Mouse (Mus musculus) hindbrain, embryonic 11.5 days (tissue): ENCODE measurements at regions not wholly inside any gene's neighbourhood (a gene's known extent, or its start where the extent isn't known, plus 50 kb on each side); places are given as distances from the start of the nearest gene placed in this dataset.

Experiments
- ATAC-seq: fragments of 200-750 bp; cut with Nextera tagmentation; 2 replicates; pipeline ENCODE4 v1.8.0; 2017; ENCODE audit warnings: mild to moderate bottlenecking, moderate TSS enrichment, moderate library complexity; ENCODE audit not compliant: low FRiP score
- DNase-seq: peaks from one replicate; pipeline ENCODE4 v3.0.0-alpha.2; 2015; ENCODE audit warnings: low spot score
- H3K27ac ChIP-seq: fragments of 300-500 bp; sonication (generic); 2 replicates; pipeline ENCODE4 v1.5.1; 2014; ENCODE audit warnings: mild to moderate bottlenecking, low read depth, low read length
- H3K27me3 ChIP-seq: fragments of 300-500 bp; sonication (generic); 2 replicates; pipeline ENCODE4 v1.6.1; 2014; ENCODE audit warnings: mild to moderate bottlenecking, low read length, moderate library complexity, mixed read lengths; ENCODE audit not compliant: control insufficient read depth, insufficient read depth
- H3K36me3 ChIP-seq: fragments of 300-500 bp; sonication (generic); 2 replicates; pipeline ENCODE4 v1.6.1; 2014; ENCODE audit warnings: mild to moderate bottlenecking, low read length, moderate library complexity, mixed read lengths; ENCODE audit not compliant: control insufficient read depth, insufficient read depth
- H3K4me1 ChIP-seq: fragments of 300-500 bp; sonication (generic); replicated peaks from 2 replicates; pipeline ENCODE4 v1.6.1; 2014; ENCODE audit warnings: low read length, mixed read lengths; ENCODE audit not compliant: control insufficient read depth, insufficient read depth
- H3K4me2 ChIP-seq: fragments of 300-500 bp; sonication (generic); replicated peaks from 2 replicates; pipeline ENCODE4 v1.6.1; 2014; ENCODE audit warnings: mild to moderate bottlenecking, low read depth, low read length
- H3K4me3 ChIP-seq: fragments of 300-500 bp; sonication (generic); 2 replicates; pipeline ENCODE4 v1.5.1; 2014; ENCODE audit warnings: low read depth, low read length
- H3K9ac ChIP-seq: fragments of 300-500 bp; sonication (generic); 2 replicates; pipeline ENCODE4 v1.6.1; 2014; ENCODE audit warnings: low read depth, low read length
- H3K9me3 ChIP-seq: fragments of 300-500 bp; sonication (generic); 2 replicates; pipeline ENCODE4 v1.6.1; 2016; ENCODE audit warnings: low read length; ENCODE audit not compliant: control insufficient read depth
- WGBS: fragments of 180-500 bp; shearing (Covaris S2); extraction: QIAGEN DNeasy Blood & Tissue Kit; methylation state at CpG from one replicate; pipeline ENCODE4 v1.1.7; 2014; 5-methylcytosine and 5-hydroxymethylcytosine counted together

- ATAC-seq (no peak), DNase-seq (no peak)
- no peaks in the 10 kb centered on the region for H3K9me3 ChIP-seq
- H3K9ac ChIP-seq = no peak overlapping the region
- H3K4me2 ChIP-seq = no peak overlapping the region
- no peaks in the 10 kb centered on the region for H3K4me1 ChIP-seq
- no peak overlapping the region for H3K4me3 ChIP-seq
- H3K27ac ChIP-seq = no peak overlapping the region
- no peaks in the 10 kb centered on the region for H3K36me3 ChIP-seq
- H3K27me3 ChIP-seq = no peaks in the 10 kb centered on the region
- 71% methylated on average over 5 of the region's 5 CpGs for WGBS
Measured at GRCm38 (mm10) chr13:72023666-72024065, 60.1 kb upstream of the Irx1 start.

GRCm38 (mm10) chr13:72043930-72044470, 80.5 kb upstream of the Irx1 start:
- Histone ChIP-seq H3K4me2 (no peak overlapping the region), H3K36me3 (no peaks in the 10 kb centered on the region), H3K4me1 (no peaks in the 10 kb centered on the region), H3K9ac (no peak overlapping the region), H3K9me3 (no peaks in the 10 kb centered on the region), H3K4me3 (no peak overlapping the region), H3K27me3 (no peaks in the 10 kb centered on the region), H3K27ac (no peak overlapping the region)
- DNase-seq = no peak
- 86% methylated on average over 5 of the region's 5 CpGs for WGBS
- ATAC-seq = no peak

GRCm38 (mm10) chr13:72056469-72056868, 92.9 kb upstream of the Irx1 start:
- Histone ChIP-seq H3K27ac (no peak overlapping the region), H3K27me3 (no peaks in the 10 kb centered on the region), H3K4me1 (no peaks in the 10 kb centered on the region), H3K4me3 (no peak overlapping the region), H3K36me3 (no peaks in the 10 kb centered on the region), H3K9ac (no peak overlapping the region), H3K4me2 (no peak overlapping the region), H3K9me3 (no peaks in the 10 kb centered on the region)
- ATAC-seq (no peak), DNase-seq (no peak)
- WGBS = 93% methylated on average over 3 of the region's 3 CpGs

GRCm38 (mm10) chr13:72061659-72062058, 98.1 kb upstream of the Irx1 start:
- DNase-seq = peak; percentile 46

GRCm38 (mm10) chr13:72063278-72063761, 99.8 kb upstream of the Irx1 start:
- Histone ChIP-seq H3K36me3 (no peaks in the 10 kb centered on the region), H3K4me2 (no peak overlapping the region), H3K9ac (no peak overlapping the region), H3K4me1 (no peaks in the 10 kb centered on the region), H3K4me3 (no peak overlapping the region), H3K9me3 (no peaks in the 10 kb centered on the region), H3K27ac (no peak overlapping the region), H3K27me3 (no peaks in the 10 kb centered on the region)
- ATAC-seq (peak; percentile 77), DNase-seq (peak; percentile 23)
- WGBS = 55% methylated on average over 5 of the region's 5 CpGs

More at GRCm38 (mm10) chr13:72061659-72062058, 98.1 kb upstream of the Irx1 start:
- H3K4me2 ChIP-seq = no peak overlapping the region
- no peaks in the 10 kb centered on the region for H3K36me3 ChIP-seq
- no peaks in the 10 kb centered on the region for H3K4me1 ChIP-seq
- no peak overlapping the region for H3K9ac ChIP-seq
- 35% methylated on average over 6 of the region's 6 CpGs for WGBS
- no peak overlapping the region for H3K4me3 ChIP-seq
- H3K27ac ChIP-seq = no peak overlapping the region; the same call in 1 of the 2 replicates
- no peaks in the 10 kb centered on the region for H3K27me3 ChIP-seq
- H3K9me3 ChIP-seq = no peaks in the 10 kb centered on the region
- peak; percentile 51; the same call in 1 of the 2 replicates for ATAC-seq

GRCm38 (mm10) chr13:72096585-72096984, 133.1 kb upstream of the Irx1 start:
- Histone ChIP-seq H3K4me3 (no peak overlapping the region), H3K36me3 (no peaks in the 10 kb centered on the region), H3K4me2 (no peak overlapping the region), H3K27me3 (no peaks in the 10 kb centered on the region), H3K4me1 (no peaks in the 10 kb centered on the region), H3K27ac (no peak overlapping the region), H3K9me3 (no peaks in the 10 kb centered on the region), H3K9ac (no peak overlapping the region)
- no peak for ATAC-seq
- WGBS = 64% methylated on average over 4 of the region's 5 CpGs
- DNase-seq = no peak

- H3K9ac ChIP-seq = no peak overlapping the region
- H3K9me3 ChIP-seq = no peaks in the 10 kb centered on the region
- ATAC-seq (peak; percentile 35; the same call in 1 of the 2 replicates), DNase-seq (peak; percentile 20)
- H3K27ac ChIP-seq = no peak overlapping the region
- no peaks in the 10 kb centered on the region for H3K4me1 ChIP-seq
- H3K27me3 ChIP-seq = no peaks in the 10 kb centered on the region
- H3K4me3 ChIP-seq = no peak overlapping the region
- no peak overlapping the region for H3K4me2 ChIP-seq
- no peaks in the 10 kb centered on the region for H3K36me3 ChIP-seq
- WGBS = 53% methylated on average over 8 of the region's 8 CpGs
Measured at GRCm38 (mm10) chr13:72097268-72097667, 133.7 kb upstream of the Irx1 start.

- Histone ChIP-seq H3K4me1 (no peaks in the 10 kb centered on the region), H3K36me3 (no peaks in the 10 kb centered on the region), H3K27ac (no peak overlapping the region), H3K4me3 (no peak overlapping the region), H3K4me2 (no peak overlapping the region), H3K27me3 (no peaks in the 10 kb centered on the region), H3K9me3 (no peaks in the 10 kb centered on the region), H3K9ac (no peak overlapping the region)
- ATAC-seq (no peak), DNase-seq (no peak)
- 82% methylated on average over 11 of the region's 11 CpGs for WGBS
Measured at GRCm38 (mm10) chr13:72097811-72098210, 134.3 kb upstream of the Irx1 start.

GRCm38 (mm10) chr13:72100741-72101140, 137.2 kb upstream of the Irx1 start:
- DNase-seq (no peak), ATAC-seq (no peak)
- WGBS = 89% methylated on average over 5 of the region's 5 CpGs
- Histone ChIP-seq H3K9ac (no peak overlapping the region), H3K9me3 (no peaks in the 10 kb centered on the region), H3K4me1 (no peaks in the 10 kb centered on the region), H3K27me3 (no peaks in the 10 kb centered on the region), H3K4me2 (no peak overlapping the region), H3K27ac (no peak overlapping the region), H3K36me3 (no peaks in the 10 kb centered on the region), H3K4me3 (no peak overlapping the region)
